Mouse (Mus musculus) intestine, embryonic 14.5 days (tissue): ENCODE measurements around the gene Nol3. TPM values are rescaled to one million over a fixed set of nuclear protein-coding genes. Genes with fewer than 3 reads are reported as not detected.

Experiments used
- ATAC-seq: fragments of 200-750 bp; cut with Nextera tagmentation; replicated peaks from 2 replicates; pipeline ENCODE4 v1.8.0; 2017; ENCODE audit warnings: low read depth, moderate number of reproducible peaks, moderate TSS enrichment, moderate library complexity; ENCODE audit not compliant: low FRiP score, low TSS enrichment
- DNase-seq: peaks from one replicate; pipeline ENCODE4 v3.0.0-alpha.2; 2018; ENCODE audit warnings: low spot score
- H3K27ac ChIP-seq: fragments of 300-500 bp; sonication (generic); 2 replicates; pipeline ENCODE4 v1.5.1; 2014; ENCODE audit warnings: low read depth, mild to moderate bottlenecking, control low read depth
- H3K27me3 ChIP-seq: fragments of 300-500 bp; sonication (generic); replicated peaks from 2 replicates; pipeline ENCODE4 v1.6.1; 2014; ENCODE audit warnings: low read length, control low read depth; ENCODE audit not compliant: control insufficient read depth, insufficient read depth
- H3K36me3 ChIP-seq: fragments of 300-500 bp; sonication (generic); 2 replicates; pipeline ENCODE4 v1.6.1; 2014; ENCODE audit warnings: low read length, control low read depth; ENCODE audit not compliant: control insufficient read depth, insufficient read depth
- H3K4me1 ChIP-seq: fragments of 300-500 bp; sonication (generic); replicated peaks from 2 replicates; pipeline ENCODE4 v1.6.1; 2014; ENCODE audit warnings: low read length, control low read depth, mixed read lengths; ENCODE audit not compliant: control insufficient read depth, insufficient read depth
- H3K4me2 ChIP-seq: fragments of 300-500 bp; sonication (generic); 2 replicates; pipeline ENCODE4 v1.6.1; 2014; ENCODE audit warnings: low read length
- H3K4me3 ChIP-seq: fragments of 300-500 bp; sonication (generic); 2 replicates; pipeline ENCODE4 v1.5.1; 2014; ENCODE audit warnings: low read depth, low read length, control low read depth, mixed read lengths
- H3K9ac ChIP-seq: fragments of 300-500 bp; sonication (generic); 2 replicates; pipeline ENCODE4 v1.6.1; 2014; ENCODE audit warnings: mild to moderate bottlenecking, low read length
- H3K9me3 ChIP-seq: fragments of 300-500 bp; sonication (generic); 2 replicates; pipeline ENCODE4 v1.6.1; 2016; ENCODE audit warnings: low read length, control low read depth; ENCODE audit not compliant: control insufficient read depth
- WGBS: fragments of 180-500 bp; shearing (Covaris S2); extraction: QIAGEN DNeasy Blood & Tissue Kit; methylation state at CpG from one replicate; pipeline ENCODE4 v1.1.7; 2014; 5-methylcytosine and 5-hydroxymethylcytosine counted together
- microRNA counts: library from miRNA; unstranded; fragments of <30 nt; microRNA quantifications from one replicate; lab custom pipeline; 2016
- microRNA-seq: library from miRNA; unstranded; fragments of <30 nt; microRNA quantifications from one replicate; pipeline ENCODE4, GENCODE M21; 2016
- polyA plus RNA-seq: library from polyadenylated mRNA; unstranded; fragments of >200 nt; fragmentation: Nextera tagmentation; extraction: Ambion mirVana; gene quantifications from 2 replicates; pipeline ENCODE4 v1.2.1, GENCODE M21; 2014

Gene Nol3
- polyA plus RNA-seq, 1 experiment from 2014 or later, result 1.3 TPM

GRCm38 (mm10) chr8:105331469-105331868 is 55.5 kb downstream of the Nol3 start:
- WGBS, result 93% methylated on average over 22 of the region's 22 CpGs
- Histone ChIP-seq H3K4me3 (no peak overlapping the region), H3K9me3 (no peaks in the 10 kb centered on the region), H3K4me1 (peaks cover 8% of the 10 kb centered on the region; the same call in 1 of the 2 replicates), H3K27ac (no peak overlapping the region), H3K36me3 (peaks cover 79% of the 10 kb centered on the region), H3K27me3 (no peaks in the 10 kb centered on the region), H3K4me2 (no peak overlapping the region), H3K9ac (no peak overlapping the region)
- no peak for ATAC-seq
- no peak for DNase-seq

MicroRNAs encoded within 50 kb of the gene (microRNA counts, 519-probe panel; counts per million panel counts)
- microRNA mmu-miR-328 (lab: Ali Mortazavi, UCI), result 2,954 counts per million, percentile 33 among the panel's probes with 10 or more counts

Small RNA genes within 50 kb of the gene (microRNA-seq; reads per million reads assigned to microRNA genes)
- gene Gm27320 (not detected), gene Mir328 (258 reads per million, percentile 67 among the genes with 10 or more reads in this experiment)

Other genes with a start within 250 kb of the Nol3 start
- not detected in 2 replicates for gene Ces3a, start 227.5 kb upstream of the Nol3 start, polyA plus RNA-seq
- gene Ces3b, start 192.4 kb upstream of the Nol3 start, polyA plus RNA-seq, result not detected in 2 replicates
- not detected in 2 replicates for gene Ces4a, start 144.3 kb upstream of the Nol3 start, polyA plus RNA-seq
- gene Cbfb, start 105.5 kb upstream of the Nol3 start, polyA plus RNA-seq, result 52.5 and 62.8 TPM in 2 replicates
- 29.5 and 29.8 TPM in 2 replicates for gene D230025D16Rik, start 51.0 kb upstream of the Nol3 start, polyA plus RNA-seq
- gene B3gnt9, start 21.0 kb upstream of the Nol3 start, polyA plus RNA-seq, result 19.1 and 20.3 TPM in 2 replicates
- gene Tradd, start 11.5 kb upstream of the Nol3 start, polyA plus RNA-seq, result 26.2 and 26.8 TPM in 2 replicates
- 4.5 and 4.9 TPM in 2 replicates for gene Fbxl8, start 11.5 kb upstream of the Nol3 start, polyA plus RNA-seq
- 0.35 TPM in 1 of 2 replicates, not detected in the other for gene Hsf4, start 6.3 kb upstream of the Nol3 start, polyA plus RNA-seq
- 9.1 and 11.7 TPM in 2 replicates for gene 4931428F04Rik, start 13.7 kb downstream of the Nol3 start, polyA plus RNA-seq
- 9.8 and 10.1 TPM in 2 replicates for gene Exoc3l, start 20.0 kb downstream of the Nol3 start, polyA plus RNA-seq
- 114 and 119 TPM in 2 replicates for gene E2f4, start 21.5 kb downstream of the Nol3 start, polyA plus RNA-seq
- gene Elmo3, start 29.5 kb downstream of the Nol3 start, polyA plus RNA-seq, result 16.8 and 17.7 TPM in 2 replicates
- gene Lrrc29, start 50.1 kb downstream of the Nol3 start, polyA plus RNA-seq, result 1.9 and 2.3 TPM in 2 replicates
- 136 and 138 TPM in 2 replicates for gene Tmem208, start 50.2 kb downstream of the Nol3 start, polyA plus RNA-seq
- gene Fhod1, start 71.8 kb downstream of the Nol3 start, polyA plus RNA-seq, result 3.2 and 3.5 TPM in 2 replicates
- 1.5 and 2.3 TPM in 2 replicates for gene Slc9a5, start 72.7 kb downstream of the Nol3 start, polyA plus RNA-seq
- gene Plekhg4, start 97.1 kb downstream of the Nol3 start, polyA plus RNA-seq, result 0.19 and 0.27 TPM in 2 replicates
- gene Kctd19, start 137.4 kb downstream of the Nol3 start, polyA plus RNA-seq, result 0.11 TPM in 1 of 2 replicates, not detected in the other
- 0.11 and 0.16 TPM in 2 replicates for gene Lrrc36, start 137.4 kb downstream of the Nol3 start, polyA plus RNA-seq
- gene Tppp3, start 195.4 kb downstream of the Nol3 start, polyA plus RNA-seq, result 36.2 and 39.8 TPM in 2 replicates
- gene Zdhhc1, start 220.8 kb downstream of the Nol3 start, polyA plus RNA-seq, result 25.0 and 25.2 TPM in 2 replicates
- 3.1 and 3.8 TPM in 2 replicates for gene Hsd11b2, start 242.6 kb downstream of the Nol3 start, polyA plus RNA-seq